Mouse (Mus musculus): Measurements from ENCODE around the gene Cga.

The Cga gene

DNA sequence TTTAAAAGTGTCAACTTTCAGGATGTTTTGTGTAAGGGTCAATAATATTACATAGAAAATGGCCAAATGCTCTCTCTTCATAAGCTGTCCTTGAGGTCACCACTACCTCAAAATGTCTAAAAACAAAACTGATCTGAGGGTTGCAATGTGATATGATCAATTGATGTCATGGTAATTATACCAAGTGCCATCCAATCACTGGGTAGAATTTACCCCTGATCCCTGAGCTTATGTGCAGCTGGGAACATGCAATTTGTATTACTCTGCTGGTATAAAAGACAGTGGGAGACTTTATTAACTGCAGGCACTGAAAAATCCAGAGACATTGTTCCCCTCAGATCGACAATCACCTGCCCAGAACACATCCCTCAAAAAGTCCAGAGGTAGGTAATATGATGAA lies at the start of gene Cga:
Cga (plus strand) TSS at position 301 of the 400 bp plus-strand sequence.
- DNase-seq (ENCODE audit: low read depth, low spot score) = no peak

DNA sequence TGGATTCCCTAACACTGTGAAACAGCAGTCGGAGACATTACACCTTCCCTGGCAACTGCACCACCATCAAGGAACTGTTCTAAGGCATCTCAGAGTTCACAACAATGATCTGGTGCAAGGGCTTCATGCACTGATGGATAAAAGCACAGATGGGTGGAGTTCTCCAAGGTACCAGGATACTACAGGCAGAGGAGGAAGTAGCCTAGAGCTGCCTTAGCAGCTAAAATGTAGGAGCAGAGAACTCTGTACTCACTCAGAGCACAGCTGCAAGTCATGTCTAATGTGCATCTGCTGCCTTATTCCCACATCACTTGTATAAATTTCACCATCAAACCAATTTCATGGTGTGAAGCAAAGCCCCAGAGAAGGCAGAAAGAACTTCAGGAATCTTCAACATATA lies 49.7 kb upstream of the Cga start:
- no peak for DNase-seq (ENCODE audit: low read depth, low spot score)

DNA sequence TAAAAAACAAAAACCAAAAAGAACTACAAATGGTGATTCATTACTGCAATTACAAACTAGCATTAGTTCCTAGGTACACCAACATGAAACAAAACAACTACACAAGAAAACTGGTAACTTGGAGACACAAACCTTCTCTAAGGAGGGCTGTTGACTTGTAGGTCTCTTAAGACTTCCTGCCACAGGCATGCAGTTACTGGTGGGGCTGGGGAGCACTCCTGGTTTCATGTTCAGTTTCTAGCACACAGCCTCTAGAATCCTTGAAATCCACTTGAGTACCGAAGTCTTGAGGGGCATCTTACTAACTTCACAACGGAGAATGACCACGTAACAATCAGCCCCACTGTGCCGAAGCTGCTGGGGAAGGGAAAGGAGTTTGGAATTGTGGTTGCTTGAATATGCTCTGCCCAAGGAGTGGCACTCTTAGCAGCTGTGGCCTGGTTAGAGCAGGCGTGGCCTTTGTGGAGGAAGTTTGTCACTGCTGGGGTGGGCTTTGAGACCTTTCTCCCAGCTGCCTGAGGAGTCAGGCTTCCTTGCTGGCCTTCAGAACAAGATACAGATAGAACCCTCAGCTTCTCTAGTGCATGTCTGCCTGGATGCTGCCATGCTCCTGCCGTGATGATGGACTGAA lies 45.8 kb upstream of the Cga start:
- no peak for DNase-seq (ENCODE audit: low read depth, low spot score)

DNA sequence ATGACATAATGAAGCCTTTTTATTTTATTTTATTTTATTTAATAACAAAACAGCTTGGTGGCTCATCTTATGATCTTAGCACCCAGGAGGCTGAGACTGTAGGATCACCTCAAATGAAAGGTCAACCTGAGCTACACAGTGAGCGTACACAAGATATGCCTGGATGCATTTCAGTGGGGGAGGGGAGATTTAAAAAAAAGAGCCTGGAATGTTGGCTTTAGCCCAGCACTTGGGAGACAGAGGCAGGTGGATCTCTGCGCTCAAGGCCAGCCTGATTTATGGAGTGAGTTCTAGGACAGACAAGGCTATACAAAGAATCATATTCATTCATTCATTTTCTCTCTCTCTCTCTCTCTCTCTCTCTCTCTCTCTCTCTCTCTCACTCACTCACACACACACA lies 43.4 kb upstream of the Cga start:
- no peak for DNase-seq (ENCODE audit: low read depth, low spot score)

DNA sequence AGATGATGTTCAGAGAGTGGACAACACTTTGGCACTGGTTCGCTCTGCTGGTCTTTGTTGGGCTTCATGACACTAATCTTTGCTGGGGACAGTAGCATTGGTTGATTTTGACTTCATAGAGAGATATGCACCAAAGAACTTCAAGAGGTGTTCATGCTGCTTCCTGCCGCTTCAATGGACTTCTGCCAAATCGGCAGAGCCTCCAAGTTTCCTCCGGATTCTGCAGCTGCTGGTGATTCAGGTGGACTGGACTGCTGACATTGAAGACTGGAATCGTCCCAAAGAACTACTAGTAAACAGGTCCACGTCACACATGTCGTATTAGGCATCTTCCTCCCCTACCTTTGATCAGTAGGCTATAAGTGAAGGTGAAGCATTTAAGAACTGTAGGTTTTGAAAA lies 41.5 kb upstream of the Cga start:
- DNase-seq (ENCODE audit: low read depth, low spot score) = no peak

DNA sequence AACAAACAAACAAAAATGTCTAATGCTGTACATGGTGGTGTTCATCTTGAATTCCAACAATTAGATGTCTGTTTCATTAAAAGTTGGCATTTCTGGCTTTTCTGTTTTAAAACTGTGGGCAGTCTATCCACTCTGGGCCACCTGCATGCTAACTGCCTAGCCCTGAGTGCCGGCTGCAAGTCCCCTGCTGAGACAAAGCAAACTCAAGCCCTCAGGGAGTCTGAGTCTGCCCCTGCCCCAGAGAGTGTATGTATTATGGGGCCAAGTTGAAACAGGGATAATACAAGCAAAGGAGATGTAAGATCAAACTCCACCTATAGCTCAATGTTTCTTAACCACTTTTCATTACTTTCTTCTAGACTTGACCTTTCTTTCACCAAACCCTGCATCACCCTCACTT lies 37.6 kb upstream of the Cga start:
- no peak for DNase-seq (ENCODE audit: low read depth, low spot score)

DNA sequence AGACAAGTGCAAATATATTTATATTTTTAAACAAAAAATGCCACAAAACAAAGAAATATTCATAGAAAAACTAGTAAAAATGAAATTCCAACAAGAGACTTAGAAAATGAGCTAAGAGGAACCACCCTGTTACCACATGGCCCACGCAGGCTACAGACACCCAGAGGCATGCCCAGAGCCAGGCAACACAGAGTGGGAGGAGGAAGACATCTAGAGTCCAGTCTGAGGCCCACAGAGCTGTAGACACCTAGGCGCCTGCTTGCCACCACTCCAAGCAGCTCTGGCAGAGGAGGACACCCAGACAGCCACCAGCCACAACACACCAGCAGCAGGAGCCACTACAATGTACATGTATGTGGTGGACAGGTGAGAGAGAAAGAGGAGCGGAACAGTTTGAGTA lies 34.7 kb upstream of the Cga start:
- DNase-seq (ENCODE audit: low read depth, low spot score) = no peak

DNA sequence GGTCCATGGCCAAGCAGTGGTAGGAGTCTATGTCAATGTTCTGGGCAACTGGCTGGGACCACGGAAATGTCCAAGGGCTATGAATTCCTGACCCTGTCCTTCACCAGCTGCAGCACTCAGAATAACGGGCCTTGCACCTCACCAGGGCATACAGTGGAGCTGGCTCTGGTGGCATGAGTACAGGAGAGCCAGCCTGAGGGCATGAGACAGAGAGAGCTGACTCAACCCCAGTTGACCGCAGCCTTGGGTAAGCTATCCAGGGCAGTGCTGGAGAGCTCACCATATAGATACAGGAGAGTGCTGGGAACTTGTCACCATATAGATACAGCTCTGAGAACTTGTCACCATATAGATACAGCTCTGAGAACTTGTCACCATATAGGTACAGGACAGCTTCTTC lies 34.2 kb upstream of the Cga start:
- DNase-seq (ENCODE audit: low read depth, low spot score) = no peak

DNA sequence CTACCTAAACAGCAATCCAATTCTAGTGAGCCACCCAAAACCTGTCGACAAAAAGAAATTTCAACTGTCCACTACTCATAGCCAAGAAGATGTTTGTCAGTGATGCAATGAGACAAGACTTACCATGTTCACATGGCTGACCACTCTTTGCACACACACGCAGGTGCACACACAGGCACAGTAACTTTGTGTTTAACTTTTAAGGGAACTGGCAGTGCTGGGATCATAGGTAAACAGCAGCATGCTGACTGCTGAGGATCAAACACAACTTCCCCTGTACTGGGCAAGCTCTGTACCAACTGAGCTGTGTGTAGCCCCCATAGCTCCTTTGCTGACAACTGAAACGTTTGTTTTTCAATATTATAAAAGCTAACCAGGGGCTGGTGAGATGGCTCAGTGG lies 32.1 kb upstream of the Cga start:
- no peak for DNase-seq (ENCODE audit: low read depth, low spot score)

DNA sequence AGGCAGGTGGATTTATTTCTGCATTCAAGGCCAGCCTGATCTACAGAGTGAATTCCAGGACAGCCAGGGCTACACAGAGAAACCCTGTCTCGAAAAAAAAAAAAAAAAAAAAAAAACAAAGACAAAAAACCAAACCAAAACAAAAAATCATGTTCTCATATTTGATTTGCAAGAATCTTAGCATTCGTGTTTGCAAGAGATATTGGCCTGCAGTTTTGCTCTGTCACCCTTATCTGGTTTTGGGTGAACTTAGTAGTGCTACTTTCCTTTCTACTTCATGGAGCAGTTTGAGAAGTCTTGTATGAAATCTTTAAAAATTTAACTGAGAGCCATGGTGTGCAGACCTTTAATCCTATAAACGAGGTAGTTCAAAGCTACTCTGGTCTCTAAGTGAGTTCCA lies 23.8 kb upstream of the Cga start:
- DNase-seq (ENCODE audit: low read depth, low spot score) = no peak

DNA sequence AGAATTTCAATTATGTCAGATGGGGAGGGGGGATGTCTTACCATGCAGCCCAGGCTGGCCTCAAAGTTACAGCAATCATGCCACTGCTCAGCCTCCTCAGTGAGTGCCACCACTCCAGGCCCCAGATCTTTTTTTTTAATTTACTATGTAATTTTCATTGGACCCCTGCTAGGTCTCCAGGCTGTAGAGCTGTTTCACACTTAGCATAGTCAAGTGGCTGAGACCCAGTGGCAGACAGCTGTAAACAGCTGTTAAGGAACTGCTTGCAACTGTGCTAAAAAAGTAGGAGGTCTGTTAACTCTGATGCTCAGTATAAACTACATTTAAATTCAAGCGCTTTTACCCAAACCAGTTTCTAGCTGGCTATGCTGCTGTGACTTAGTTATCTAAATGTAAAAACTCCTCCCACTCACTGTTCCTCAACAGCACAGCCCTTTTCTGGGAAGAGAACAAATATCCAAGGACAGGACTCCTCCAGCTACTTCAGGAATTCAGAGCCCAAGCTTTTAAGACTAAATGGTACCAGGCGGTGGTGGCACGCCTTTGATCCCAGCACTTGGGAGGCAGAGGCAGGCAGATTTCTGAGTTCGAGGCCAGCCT lies 20.6 kb upstream of the Cga start:
- DNase-seq (ENCODE audit: low read depth, low spot score) = no peak

DNA sequence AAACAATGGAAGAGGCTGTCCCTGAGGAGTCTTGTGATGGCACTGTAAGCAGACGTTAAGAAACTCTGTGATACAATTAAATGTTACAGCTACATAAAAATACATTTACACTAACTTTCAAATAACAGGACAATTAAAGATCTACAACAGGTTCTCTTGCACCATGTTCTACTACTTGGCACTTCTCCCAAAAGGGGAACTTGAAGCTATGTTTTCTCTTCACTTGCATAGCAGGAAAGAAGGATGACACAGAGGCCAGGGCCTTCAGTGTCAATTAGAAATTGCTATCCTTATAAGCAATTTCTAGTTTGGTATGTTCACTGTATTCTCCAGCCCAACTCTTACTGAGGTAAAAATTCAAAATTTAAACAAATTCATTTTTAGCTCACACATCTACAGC lies 19.3 kb upstream of the Cga start:
- no peak for DNase-seq (ENCODE audit: low read depth, low spot score)

DNA sequence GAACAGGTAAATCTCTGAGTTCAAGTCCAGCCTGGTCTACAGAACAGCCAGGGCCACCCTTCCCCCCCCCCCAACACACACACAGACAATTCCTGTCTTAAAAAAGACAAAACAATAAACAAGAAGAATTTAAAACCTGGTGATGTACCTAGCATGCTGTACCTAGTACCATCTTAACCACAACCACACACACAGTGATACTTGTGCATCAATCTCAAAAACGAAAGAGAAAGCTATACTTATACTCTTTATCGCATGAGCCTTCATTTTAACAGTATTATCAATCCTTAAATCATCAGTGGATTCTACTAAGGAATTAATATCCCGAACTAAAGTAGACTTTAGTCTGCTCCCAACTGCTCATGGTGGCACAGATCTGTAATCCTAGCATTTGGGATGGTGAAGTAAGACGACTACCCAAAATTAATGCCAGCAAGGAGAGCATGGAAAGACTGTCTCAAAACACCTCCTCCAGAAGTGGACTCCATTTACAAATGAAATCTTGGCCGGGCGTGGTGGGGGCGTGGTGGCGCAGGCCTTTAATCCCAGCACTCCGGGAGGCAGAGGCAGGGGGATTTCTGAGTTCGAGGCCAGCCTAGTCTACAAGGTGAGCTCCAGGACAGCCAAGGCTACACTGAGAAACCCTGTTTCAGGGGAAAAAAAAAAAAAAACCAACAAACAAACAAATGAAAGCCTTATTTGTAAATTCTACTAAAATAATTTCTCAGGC lies 12.5 kb upstream of the Cga start:
- DNase-seq (ENCODE audit: low read depth, low spot score) = no peak

DNA sequence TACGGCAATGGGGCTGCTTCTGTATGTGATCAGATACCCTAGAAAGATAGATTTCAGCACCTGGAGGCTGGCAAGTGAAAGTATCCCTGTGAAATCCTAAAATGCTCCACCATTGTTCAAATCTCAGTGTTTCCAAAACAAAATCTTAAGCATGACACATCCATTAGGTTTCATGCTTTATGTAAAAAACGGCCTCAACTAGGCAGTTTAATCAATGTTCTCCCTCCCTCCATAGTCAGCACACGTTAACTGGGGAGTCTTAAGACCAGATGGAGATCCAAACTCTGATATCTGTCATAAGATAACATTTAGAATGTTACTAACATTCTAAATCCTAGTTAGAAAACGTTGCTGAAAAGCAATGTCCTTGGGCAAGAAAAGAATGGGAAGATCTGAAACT lies 11.7 kb upstream of the Cga start:
- DNase-seq (ENCODE audit: low read depth, low spot score) = no peak

DNA sequence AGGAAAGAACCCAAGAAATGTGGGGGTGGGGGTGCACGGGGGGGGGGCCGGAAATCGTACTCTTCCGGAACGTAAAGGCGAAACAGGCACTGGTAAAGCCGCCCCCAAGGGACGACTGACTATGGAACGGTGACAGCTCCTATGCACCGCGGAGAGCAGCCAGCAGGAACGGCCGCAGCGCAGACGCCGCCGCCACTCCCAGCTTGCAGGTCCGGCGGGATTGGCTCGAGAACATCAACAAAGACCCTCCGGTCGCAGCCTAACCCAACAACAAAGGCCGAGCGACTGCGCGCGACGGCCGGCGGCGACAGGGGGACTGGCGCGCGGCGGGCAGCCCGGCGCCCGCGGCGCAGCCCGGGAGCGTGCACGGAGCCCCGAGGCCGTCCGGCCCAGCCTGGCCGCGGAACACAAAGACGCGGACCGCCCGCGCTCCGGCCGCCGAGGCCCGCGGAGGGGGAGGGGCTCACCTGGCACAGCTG lies 11.2 kb upstream of the Cga start:
- DNase-seq (ENCODE audit: low read depth, low spot score) = peak; percentile 38

DNA sequence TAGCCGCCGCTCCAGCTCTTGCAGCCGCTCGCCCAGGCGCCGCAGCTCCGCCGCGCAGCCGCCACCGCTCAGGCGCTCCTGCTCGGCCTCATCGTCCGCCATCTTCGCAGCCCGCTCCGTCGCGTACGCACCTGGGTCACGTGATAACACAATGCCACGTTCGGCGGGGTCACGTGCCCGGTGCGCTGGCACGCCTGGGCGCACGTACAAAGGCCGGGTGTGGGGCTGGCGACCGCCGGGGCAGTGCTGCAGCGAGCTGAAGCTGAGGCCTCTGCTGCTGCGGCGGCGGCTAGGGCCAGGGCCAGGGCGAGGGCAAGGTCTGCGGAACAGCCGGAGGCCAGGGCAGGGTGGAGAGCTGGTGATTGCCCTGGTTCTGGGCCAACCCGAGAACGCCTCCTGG lies 10.8 kb upstream of the Cga start, which contains the start of gene Zfp292:
Zfp292 (minus strand) TSS at position 143 of the 400 bp plus-strand sequence.
- peak; percentile 94 for DNase-seq (ENCODE audit: low read depth, low spot score)

DNA sequence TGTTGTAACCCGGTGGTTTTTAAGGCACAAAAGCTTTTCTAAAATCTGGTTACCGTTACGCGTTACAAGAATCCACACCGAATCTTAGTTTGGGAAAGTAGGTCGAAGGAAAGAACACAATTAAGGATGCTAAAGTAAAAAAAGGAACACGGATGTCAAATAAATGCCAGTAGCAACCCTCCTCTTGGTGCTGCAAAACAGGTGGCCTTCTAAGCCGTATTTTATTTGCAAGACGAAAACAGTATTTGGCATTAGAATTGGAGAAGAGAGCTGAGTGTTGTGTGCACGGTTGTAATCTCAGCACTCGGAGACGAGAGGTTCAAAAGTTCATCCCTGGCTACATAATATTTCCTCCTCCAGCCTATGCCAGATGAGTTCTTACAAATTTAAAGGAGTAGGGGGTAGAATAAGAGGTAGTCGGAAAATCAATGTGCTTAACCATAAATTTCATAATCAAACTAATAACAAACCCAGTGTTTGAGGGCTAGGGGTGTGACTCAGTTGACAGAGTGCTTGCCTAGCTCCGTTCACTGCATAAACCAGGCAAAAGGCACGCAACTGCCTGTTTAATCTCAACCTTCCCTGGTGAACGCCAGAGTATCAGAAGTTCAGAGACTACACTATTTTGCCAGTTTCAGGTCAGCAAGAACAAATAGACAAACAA lies 10.1 kb upstream of the Cga start:
- DNase-seq (ENCODE audit: low read depth, low spot score) = no peak

DNA sequence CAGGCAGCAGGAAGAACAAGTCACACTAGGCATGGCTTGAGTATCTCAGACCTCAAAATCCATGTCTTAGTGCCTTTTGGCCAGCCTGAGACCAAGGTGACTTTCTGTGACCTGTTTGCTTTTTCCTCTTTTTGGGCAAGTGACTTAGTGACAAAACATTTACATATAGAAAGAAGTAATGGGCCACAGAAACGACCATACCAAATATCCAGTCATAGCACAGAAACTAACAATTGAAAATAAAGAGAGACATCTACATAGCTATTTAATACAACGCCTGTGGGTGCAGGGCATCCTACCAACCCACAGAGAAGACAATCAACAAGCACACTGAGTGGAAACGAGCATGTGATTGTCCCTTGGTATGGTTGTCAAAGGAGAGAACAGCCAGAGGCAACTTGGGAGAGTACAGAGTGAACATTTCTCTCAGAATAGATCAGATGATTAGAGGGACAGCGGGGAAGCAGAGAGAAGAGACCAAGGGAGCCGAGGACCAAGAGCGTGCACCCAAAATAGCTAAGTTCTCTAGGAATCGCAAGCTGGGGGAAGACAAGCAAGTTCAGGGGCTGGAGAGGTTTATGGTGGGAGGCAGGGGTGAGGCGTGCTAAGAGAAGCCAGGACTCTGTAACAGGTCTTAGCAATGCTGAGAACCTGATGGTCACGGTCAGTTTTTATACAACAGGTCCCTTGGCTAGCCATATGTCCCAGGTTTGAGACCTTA lies 7.8 kb upstream of the Cga start:
- DNase-seq (ENCODE audit: low read depth, low spot score) = no peak

DNA sequence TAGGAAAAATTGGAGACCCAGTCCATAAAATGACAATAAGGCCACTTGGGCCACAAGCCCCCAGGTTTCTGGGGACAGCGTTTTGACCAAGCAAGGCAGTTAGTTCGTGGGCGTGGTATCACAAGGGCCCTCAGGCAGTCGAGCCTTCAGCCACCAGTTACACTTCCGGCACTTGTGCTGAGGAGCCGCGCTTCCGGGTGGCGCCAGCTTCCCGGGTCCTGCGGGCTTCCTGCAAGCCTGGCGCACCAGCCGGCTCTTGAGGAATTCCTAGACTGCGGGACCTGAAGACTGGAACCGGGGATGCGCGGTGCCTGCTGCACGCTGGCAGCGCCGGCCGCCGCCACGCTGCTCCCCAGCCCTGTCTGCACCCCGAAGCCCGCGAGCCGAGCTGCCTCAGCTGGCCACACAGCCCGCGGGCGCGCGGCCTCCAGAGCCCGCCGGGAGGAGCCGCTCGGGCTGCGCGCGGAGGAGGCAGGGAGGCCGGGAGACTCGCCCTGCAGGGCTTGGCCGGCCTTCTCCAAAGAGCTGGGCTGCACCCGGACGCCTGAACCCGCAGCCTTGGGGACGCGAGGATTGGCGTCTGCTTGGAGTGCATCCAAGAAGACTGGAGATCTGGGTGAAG lies 7.0 kb upstream of the Cga start:
- DNase-seq (ENCODE audit: low read depth, low spot score) = peak; percentile 82

DNA sequence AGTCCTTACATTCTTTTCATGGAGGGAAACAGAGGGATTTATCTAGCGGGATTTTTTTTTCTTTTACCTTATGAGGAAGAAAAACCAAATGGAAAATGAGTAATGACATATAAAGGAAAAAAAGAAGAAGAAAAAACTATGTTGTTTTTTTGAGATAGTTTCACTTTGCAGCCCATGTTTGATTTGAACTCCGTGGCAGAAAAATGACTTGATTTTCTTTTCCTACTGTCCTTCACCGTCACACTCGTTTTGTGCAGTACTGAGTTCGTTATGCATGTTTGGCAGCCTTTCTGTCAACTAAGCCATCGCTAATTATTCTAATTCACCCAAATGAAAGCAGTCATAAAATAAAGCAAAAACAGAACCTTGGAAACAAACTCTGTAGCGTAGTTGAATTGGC lies 6.3 kb upstream of the Cga start:
- no peak for DNase-seq (ENCODE audit: low read depth, low spot score)

DNA sequence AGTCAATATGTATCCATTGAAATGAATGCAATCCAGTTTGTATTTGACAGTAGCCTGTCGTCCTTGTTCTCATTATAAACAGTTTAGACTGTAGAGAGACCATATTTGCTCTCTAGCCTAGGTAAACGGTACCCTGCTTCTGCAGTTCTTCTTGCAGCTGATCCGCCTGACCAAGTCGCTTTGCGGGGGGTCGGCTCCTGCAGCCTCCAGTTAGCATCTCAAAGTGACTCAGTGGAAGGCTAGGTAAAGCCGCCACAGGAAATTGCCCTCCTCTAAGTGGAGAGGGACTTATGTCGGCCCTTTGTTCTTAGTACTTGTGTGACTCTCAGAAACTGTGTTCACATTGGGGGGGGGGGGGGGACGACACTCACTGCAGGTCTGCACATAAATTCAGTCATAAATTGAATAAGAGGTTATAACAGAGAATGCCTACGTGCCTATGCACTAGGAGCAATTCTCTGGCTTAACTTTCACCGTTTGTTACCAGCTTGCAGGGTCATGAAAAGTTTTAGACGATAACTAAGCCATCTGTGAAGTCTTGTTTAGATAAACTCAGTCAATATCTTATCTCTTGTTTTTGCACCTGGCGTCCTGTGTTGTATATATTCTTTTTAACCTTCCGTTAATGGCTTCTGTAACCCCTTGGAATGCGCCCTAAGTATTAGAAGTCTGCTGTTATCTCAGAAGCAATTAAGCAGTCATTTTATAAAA lies 4.3 kb upstream of the Cga start:
- DNase-seq (ENCODE audit: low read depth, low spot score) = no peak
